Mouse (Mus musculus): ENCODE results near the gene Lrrc32.
A peak's percentile ranks its signal among the peaks of the same experiment; 100 is the strongest.

Lrrc32 gene

DNA sequence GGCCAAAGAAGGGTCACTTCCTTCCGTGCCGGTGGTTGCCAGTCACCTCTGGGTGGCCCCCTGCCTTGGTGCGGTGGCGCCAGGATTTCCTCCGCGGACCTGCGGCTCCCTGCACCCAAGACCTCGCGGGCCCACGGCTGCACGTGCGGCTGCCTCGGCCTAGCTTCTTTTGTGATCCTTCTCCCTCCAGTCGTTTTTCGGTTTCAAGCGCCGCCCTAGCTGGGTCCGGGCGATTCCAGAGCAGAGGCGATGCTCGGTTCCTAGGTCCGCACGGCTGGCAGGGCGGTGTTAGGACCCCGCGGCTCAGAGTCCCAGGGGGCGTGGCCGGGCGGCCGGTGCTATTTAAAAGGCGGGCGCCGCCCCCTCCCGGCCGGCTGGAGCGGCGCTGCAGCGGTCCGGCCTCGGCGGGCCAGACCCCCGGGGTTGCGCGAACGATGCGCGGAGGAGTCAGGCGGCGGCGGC is 571 bp downstream of the Lrrc32 start:
- DNase-seq, result peak; percentile 59 to 75

DNA sequence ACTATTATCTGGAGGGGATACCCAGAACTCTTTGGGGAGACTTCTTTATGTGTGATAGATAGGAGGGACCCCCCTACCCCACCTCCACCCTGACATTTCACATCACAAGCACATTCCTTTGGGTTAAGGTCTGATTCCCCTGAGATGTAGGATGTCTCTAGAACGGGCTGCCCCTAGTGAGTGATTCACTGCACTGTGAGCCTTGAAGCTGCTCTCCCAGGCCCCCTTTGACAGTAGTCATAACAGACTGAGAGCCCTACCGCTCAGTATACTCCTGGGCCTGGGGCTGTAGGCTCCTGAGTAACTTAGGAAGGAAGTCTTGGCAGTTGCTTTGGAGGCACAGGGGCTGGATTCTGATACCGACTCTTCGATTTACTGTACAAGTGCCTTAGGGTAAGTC is 1.2 kb downstream of the Lrrc32 start:
- DNase-seq, result no peak

- DNase-seq, result no peak
Measured at GRCm38 (mm10) chr7:98490911-98491310, 1.8 kb downstream of the Lrrc32 start.

DNA sequence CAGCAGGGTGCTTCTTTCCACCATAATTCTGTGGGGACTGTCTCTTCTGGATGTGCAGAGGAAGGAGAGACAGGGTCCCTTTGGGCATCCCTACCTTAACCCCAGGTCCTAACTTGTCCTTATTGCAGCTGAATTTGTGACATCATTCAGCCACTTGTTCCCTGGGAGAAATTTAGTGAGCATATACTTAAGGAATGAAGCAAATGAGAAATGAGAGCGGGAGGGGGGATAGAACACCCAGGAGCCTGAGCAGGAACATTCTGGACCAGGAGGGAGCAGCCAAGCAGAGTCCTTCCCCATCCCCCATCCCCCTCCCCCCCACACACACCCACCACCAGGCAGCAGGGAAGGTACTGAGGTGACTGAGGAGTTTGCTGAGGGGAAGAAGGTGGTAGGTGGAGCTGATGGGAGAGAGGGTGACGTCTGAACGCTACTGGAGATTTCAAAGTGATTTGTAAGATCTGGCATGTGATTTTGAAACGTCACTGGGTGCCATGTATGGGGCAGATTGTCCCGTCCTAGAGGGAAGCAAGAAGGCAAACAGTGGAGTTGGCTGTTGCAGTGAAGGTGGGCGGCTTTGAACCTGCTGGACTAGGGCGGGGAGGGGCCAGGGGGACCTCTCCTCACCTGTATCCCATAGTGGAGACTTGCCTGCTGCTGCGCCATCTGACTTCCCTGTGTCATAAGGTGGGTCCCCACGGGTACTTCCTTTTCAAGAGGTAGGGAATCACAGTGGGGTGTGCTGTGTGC is 2.5 kb downstream of the Lrrc32 start:
- no peak for DNase-seq

GRCm38 (mm10) chr7:98492331-98492730 is 3.2 kb downstream of the Lrrc32 start:
- no peak for DNase-seq

- peak in 1 of 2 experiments; percentile 43 for DNase-seq
Measured at GRCm38 (mm10) chr7:98493307-98493706, 4.2 kb downstream of the Lrrc32 start.

DNA sequence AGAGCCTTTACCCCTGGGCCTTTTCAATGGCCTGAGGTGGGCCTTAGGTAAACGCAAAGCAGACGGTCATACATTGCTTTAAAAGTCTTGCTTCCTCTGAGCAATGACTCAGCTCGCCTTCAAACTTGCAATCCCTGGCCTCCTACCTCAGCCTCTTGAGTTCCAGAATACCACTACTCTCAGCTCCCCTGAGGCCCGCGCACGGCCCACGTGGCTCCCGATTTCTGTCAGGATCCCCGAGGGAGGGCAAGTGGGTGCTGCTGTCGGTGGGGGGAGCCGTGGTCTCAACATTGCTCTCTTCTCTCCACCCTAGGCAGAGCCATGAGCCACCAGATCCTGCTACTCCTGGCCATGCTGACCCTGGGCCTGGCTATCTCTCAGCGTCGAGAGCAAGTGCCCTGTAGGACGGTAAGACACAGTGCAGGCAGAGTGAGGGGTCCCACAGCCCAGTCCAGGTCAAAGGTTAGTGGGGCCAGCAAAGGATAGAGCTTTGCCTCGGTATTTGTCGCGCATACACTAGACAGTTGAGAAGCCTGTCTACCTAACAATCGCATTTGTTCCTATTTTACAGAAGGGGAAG is 4.9 kb downstream of the Lrrc32 start:
- DNase-seq, result no peak

- DNase-seq, result no peak
Measured at GRCm38 (mm10) chr7:98495591-98495990, 6.5 kb downstream of the Lrrc32 start.

DNA sequence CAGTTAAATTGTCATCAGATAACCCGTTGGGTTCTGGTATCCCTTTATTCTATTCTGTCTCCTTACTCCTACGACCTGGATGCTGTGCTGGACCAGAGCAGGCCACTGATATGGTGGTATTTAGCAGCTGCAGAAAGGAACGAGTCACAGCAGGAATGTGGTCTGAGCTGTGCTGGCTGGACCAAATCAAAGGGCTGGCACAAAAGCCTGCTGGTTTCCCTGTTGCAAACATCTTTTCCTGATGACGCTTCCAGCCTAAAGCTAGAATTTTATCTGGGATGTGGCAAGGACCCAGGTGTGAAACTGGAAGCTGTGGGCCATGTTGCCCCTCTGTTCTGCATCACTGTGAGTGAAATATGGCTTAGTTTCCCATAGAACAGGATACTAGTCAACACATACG is 8.4 kb downstream of the Lrrc32 start:
- no peak for DNase-seq

GRCm38 (mm10) chr7:98498101-98498500 is 9.0 kb downstream of the Lrrc32 start:
- no peak for DNase-seq

- DNase-seq, result peak; percentile 45 to 55
Measured at GRCm38 (mm10) chr7:98498656-98499560, 9.8 kb downstream of the Lrrc32 start.

GRCm38 (mm10) chr7:98499561-98500292 is 10.6 kb downstream of the Lrrc32 start:
- DNase-seq, result no peak

DNA sequence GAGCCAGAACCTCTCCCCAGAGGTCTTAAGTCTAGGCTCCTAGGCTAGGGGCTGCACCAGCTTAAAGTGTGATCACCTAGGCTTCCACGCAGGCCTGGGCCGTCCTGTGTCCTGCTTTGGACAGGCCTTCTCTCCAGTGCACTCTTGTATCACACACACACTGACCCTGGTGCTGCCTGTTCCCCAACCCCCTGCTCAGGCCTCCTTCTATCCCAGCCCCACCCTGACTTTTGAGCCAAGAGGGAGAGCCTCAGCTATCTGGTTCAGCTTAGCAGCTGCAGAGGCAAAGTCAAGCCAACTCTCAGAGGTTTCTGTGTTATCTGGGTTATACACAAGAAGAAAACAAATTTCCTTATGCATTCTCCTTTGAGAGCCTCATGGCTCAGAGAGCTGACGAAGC is 11.4 kb downstream of the Lrrc32 start:
- no peak for DNase-seq

GRCm38 (mm10) chr7:98501078-98501477 is 12.0 kb downstream of the Lrrc32 start:
- DNase-seq, result no peak

DNA sequence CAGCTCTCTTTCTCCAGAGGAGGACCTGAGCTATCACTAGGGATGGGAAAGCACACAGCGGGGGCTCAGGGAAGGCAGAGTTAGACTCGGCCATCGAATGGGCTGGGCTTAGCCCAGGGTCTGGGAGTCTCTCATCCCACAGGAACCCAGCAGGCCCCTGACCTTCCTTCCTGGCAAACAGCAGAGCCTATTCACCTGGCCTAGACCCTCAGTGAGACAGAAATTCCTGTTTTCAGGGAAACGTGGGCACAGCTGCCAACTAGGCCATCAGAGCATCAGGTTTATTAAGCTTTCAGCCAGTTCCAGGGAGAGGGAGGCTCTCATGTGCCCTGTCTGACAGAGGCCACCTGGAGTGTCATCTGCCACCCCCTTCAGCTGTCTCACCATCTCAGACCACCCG is 13.8 kb downstream of the Lrrc32 start:
- DNase-seq, result no peak

GRCm38 (mm10) chr7:98503951-98504647 is 15.0 kb downstream of the Lrrc32 start:
- no peak for DNase-seq

DNA sequence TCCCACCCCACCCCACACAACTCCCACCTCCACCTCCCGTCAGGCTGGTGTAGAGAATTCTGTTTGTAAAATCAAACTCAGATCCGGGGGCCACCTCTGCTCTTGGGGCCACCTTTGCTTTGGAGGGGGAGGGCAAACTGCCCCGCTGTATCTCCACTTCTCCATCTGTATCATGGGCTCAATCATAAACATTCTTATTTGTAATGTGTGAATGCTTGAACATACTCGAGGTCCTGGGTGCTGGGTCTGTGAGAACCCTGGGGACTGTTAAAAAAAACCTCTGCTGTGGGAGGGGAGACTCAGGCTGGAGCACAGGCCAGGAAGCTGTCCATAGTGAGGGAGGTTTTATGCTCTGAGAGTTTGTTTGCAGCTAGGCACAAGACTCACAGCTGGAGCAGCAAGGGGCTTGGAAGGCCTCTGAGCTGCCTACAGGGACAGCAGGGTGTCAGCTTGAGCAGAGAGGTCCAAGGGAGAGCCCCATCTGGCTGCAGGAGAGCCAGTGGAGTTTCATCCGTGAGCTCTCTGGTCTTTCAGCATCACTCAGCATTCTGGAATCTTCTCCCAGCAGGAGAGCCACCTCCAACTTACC is 15.7 kb downstream of the Lrrc32 start:
- no peak for DNase-seq

GRCm38 (mm10) chr7:98505664-98506063 is 16.6 kb downstream of the Lrrc32 start:
- DNase-seq, result no peak

- no peak for DNase-seq
Measured at GRCm38 (mm10) chr7:98510961-98511958, 22.2 kb downstream of the Lrrc32 start.

DNA sequence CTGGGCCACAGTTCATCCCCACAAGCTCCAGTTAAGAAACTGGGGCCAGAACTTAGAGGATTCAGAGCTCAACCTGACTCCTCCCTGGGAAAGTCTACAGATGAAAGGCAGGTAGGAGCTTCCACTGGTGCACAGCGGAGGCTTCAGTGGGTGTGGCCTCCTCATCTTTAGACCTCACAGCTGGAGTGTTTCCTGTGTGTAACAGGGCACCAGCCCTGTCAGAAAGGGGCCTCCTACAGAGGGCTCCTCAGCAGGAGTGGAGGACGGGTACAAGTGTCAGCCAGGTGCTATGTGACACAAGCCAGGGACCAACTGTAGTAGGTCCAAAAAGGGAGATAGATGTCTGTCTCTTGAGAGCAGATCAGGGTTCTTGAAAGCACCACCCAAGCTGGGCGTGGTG is 24.2 kb downstream of the Lrrc32 start:
- no peak for DNase-seq

Measured in kidney, adult 8-10 months (tissue).